Mouse (Mus musculus): ENCODE results near the gene Cacna2d3.

The Cacna2d3 gene

DNA sequence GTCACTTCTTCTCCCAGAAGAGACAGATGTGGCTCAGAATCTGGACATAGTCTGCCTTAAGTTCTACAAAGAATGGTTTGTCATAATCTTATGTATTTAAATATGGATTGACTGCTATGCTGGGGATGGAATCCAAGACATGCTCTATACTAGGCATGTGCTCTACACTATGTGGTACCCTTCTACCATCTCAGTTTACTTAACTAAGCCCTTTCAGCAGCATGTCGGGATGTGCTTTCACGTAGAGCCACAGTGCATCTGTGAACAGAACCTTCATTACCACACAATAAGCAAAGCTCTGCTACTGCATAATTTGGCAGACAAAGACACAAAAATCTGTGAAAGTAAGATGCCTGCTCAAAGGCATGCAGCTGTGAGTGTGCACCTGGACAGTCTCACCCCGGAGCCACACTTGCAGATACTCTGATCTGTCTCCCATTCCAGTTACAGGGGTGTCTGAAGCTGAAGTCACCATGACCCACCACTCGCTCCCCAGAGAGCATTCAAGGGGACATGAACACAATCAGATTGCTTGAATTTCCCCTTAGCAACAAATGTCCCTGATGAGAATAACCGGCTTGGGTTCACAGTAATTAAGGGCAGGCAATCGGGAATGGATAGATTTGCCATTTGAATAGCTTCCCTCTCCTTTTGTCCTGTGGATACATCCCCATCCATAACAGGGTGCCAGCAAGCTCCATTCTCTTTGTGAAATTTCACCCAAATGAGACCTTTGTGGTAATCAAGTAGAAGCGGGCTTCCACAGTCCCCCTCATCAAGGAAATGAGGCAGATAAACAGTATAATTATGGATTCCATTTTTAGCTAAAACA lies 773.4 kb downstream of the Cacna2d3 start:
- no peak for DNase-seq (ENCODE audit: low read depth, low spot score)

DNA sequence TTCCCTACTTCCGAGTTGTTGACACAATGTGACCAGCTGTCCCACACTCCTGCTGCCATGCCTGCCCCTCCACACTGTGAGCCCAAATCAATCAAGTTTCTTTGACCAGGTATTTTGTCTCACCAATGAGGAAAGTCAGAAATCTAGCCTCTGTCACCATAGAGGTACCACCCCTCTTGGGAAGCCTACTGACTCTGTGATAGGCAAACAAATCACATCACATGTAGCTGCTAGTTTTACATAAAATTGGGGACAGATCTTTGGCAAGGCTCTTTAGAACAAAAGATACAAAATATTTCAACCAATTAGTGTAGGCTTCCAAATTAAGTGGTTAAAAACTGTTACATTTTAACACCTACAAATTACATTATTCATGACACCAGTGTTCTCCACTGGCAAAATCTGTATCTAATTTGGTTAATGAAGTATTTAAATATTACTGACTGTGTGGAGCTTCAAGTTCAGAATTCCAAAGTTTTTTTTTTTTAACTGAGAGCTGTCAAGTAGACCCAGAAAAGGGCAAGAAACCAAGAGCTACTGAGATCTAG lies 788.8 kb downstream of the Cacna2d3 start:
- DNase-seq (ENCODE audit: low read depth, low spot score) = no peak

GRCm38 (mm10) chr14:28923180-28923961 lies 798.3 kb downstream of the Cacna2d3 start:
- DNase-seq (ENCODE audit: low read depth, low spot score) = no peak

GRCm38 (mm10) chr14:28918871-28919270 lies 802.8 kb downstream of the Cacna2d3 start:
- no peak for DNase-seq (ENCODE audit: low read depth, low spot score)

GRCm38 (mm10) chr14:28915004-28915403 lies 806.7 kb downstream of the Cacna2d3 start:
- DNase-seq (ENCODE audit: low read depth, low spot score) = no peak

DNA sequence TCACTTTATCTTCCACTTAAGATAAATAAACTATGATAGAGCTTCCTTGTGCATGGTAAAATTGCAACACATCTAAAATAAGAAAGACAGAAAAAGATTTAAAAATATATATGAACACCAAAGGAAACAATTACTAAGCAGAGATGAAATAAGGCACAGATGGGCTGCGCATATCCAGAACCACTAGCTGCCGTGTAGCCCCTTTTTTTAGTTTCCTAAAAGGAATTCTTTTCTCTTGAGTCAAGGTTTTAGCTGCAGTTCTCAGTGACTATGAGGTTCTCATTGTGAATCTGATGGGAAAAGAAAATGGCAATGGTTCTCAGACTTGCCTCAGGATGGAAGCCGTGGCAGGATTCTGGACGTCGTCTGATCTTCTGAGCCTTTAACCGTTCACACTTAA lies 814.0 kb downstream of the Cacna2d3 start:
- no peak for DNase-seq (ENCODE audit: low read depth, low spot score)

GRCm38 (mm10) chr14:28892530-28892929 lies 829.1 kb downstream of the Cacna2d3 start:
- DNase-seq (ENCODE audit: low read depth, low spot score) = no peak

- DNase-seq (ENCODE audit: low read depth, low spot score) = no peak
Measured at GRCm38 (mm10) chr14:28887373-28887772, 834.3 kb downstream of the Cacna2d3 start.

GRCm38 (mm10) chr14:28886661-28887060 lies 835.0 kb downstream of the Cacna2d3 start:
- no peak for DNase-seq (ENCODE audit: low read depth, low spot score)

- no peak for DNase-seq (ENCODE audit: low read depth, low spot score)
Measured at GRCm38 (mm10) chr14:28870983-28871382, 850.7 kb downstream of the Cacna2d3 start.

- DNase-seq (ENCODE audit: low read depth, low spot score) = no peak
Measured at GRCm38 (mm10) chr14:28870382-28870781, 851.3 kb downstream of the Cacna2d3 start.

- no peak for DNase-seq (ENCODE audit: low read depth, low spot score)
Measured at GRCm38 (mm10) chr14:28864925-28865324, 856.7 kb downstream of the Cacna2d3 start.

- DNase-seq (ENCODE audit: low read depth, low spot score) = no peak
Measured at GRCm38 (mm10) chr14:28861142-28861541, 860.5 kb downstream of the Cacna2d3 start.
